Mouse (Mus musculus): Measurements from ENCODE around the gene Gucy1b1. TPM values are rescaled to one million over a fixed set of nuclear protein-coding genes. Genes with fewer than 3 reads are reported as not detected.

The Gucy1b1 gene
- polyA plus RNA-seq, 2 experiments, result 7.4 to 10.1 TPM

DNA sequence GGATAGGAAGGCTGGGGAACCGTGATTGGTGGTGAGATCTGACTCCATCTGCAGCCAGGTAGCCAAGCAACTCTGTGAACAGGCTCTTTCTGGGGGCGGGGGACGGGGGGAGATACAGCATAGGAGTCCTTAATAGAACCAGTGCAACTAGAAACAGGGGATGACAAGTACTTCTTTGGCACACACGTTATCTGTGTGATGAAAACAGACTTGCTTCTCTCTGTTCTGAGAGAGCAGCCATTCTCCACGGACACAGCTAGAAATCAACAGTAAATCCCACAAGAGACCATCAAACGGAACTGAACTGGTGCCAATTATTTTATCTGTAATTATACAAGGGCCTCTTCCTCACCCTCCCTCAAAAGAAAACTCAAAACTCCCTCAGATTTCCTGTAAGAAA, 29.7 kb upstream of the Gucy1b1 start:
- no peak for TF ChIP-seq POLR2A (IDR thresholded peaks at IDR 0.05; ENCODE audit: borderline replicate concordance, extremely low read depth, insufficient read depth, insufficient read length)
- Histone ChIP-seq H3K4me2 (replicated peaks; ENCODE audit: low read depth, low read length, severe bottlenecking) (no peak overlapping the region), H3K4me3 (replicated peaks; ENCODE audit: low read length) (no peak overlapping the region), H3K4me1 (ENCODE audit: control insufficient read depth, insufficient read depth, low read length) (no peaks in the 10 kb centered on the region), H3K9me3 (ENCODE audit: control insufficient read depth, low read length) (no peaks in the 10 kb centered on the region), H3K9ac (ENCODE audit: low read depth, low read length, severe bottlenecking) (no peak overlapping the region), H3K27ac (replicated peaks; ENCODE audit: low read depth, low read length) (no peak overlapping the region), H3K27me3 (ENCODE audit: control insufficient read depth, insufficient read depth, low read length) (no peaks in the 10 kb centered on the region), H3K36me3 (ENCODE audit: control insufficient read depth, insufficient read depth, low read length) (no peaks in the 10 kb centered on the region)
- DNase-seq (ENCODE audit: low spot score), result no peak
- WGBS, result 69% methylated on average over 6 of the region's 6 CpGs
- ATAC-seq (ENCODE audit: low FRiP score, low read depth), result no peak

DNA sequence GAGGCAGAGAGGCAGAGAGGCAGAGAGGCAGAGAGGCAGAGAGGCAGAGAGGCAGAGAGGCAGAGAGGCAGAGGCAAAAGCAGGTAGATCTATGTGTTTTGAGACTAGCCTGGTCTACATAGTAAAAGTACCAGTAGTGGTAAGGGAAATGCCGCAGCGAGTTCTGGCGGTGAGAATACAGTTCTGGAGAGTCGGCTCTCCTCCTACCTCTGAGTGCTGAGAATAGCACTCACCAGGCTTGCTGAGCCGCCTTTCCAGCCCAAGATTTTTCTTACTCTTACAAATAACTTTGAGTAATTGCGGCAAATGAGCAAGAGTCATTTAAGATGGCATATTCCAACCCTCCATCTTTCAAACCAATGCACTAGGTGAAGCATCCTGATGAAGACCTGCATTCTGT, 24.6 kb upstream of the Gucy1b1 start:
- Histone ChIP-seq H3K4me3 (replicated peaks; ENCODE audit: low read length) (no peak overlapping the region), H3K27me3 (ENCODE audit: control insufficient read depth, insufficient read depth, low read length) (no peaks in the 10 kb centered on the region), H3K4me1 (ENCODE audit: control insufficient read depth, insufficient read depth, low read length) (no peaks in the 10 kb centered on the region), H3K36me3 (ENCODE audit: control insufficient read depth, insufficient read depth, low read length) (no peaks in the 10 kb centered on the region), H3K4me2 (replicated peaks; ENCODE audit: low read depth, low read length, severe bottlenecking) (no peak overlapping the region), H3K9me3 (ENCODE audit: control insufficient read depth, low read length) (no peaks in the 10 kb centered on the region), H3K9ac (ENCODE audit: low read depth, low read length, severe bottlenecking) (no peak overlapping the region), H3K27ac (replicated peaks; ENCODE audit: low read depth, low read length) (no peak overlapping the region)
- no peak for TF ChIP-seq POLR2A (IDR thresholded peaks at IDR 0.05; ENCODE audit: borderline replicate concordance, extremely low read depth, insufficient read depth, insufficient read length)
- 83% methylated on average over 6 of the region's 6 CpGs for WGBS
- ATAC-seq (ENCODE audit: low FRiP score, low read depth) (no peak), DNase-seq (ENCODE audit: low spot score) (no peak)

GRCm38 (mm10) chr3:82096801-82097200, 22.3 kb upstream of the Gucy1b1 start:
- no peak overlapping the region for H3K27ac ChIP-seq (replicated peaks; ENCODE audit: low read depth, low read length)
- no peak overlapping the region for H3K9ac ChIP-seq (ENCODE audit: low read depth, low read length, severe bottlenecking)
- ATAC-seq (ENCODE audit: low FRiP score, low read depth) (no peak), DNase-seq (ENCODE audit: low spot score) (no peak)
- no peaks in the 10 kb centered on the region for H3K9me3 ChIP-seq (ENCODE audit: control insufficient read depth, low read length)
- H3K36me3 ChIP-seq (ENCODE audit: control insufficient read depth, insufficient read depth, low read length), result no peaks in the 10 kb centered on the region
- no peaks in the 10 kb centered on the region for H3K4me1 ChIP-seq (ENCODE audit: control insufficient read depth, insufficient read depth, low read length)
- 42% methylated on average over 2 of the region's 2 CpGs for WGBS
- TF ChIP-seq POLR2A (IDR thresholded peaks at IDR 0.05; ENCODE audit: borderline replicate concordance, extremely low read depth, insufficient read depth, insufficient read length), result no peak
- H3K4me2 ChIP-seq (replicated peaks; ENCODE audit: low read depth, low read length, severe bottlenecking), result no peak overlapping the region
- no peaks in the 10 kb centered on the region for H3K27me3 ChIP-seq (ENCODE audit: control insufficient read depth, insufficient read depth, low read length)
- no peak overlapping the region for H3K4me3 ChIP-seq (replicated peaks; ENCODE audit: low read length)

DNA sequence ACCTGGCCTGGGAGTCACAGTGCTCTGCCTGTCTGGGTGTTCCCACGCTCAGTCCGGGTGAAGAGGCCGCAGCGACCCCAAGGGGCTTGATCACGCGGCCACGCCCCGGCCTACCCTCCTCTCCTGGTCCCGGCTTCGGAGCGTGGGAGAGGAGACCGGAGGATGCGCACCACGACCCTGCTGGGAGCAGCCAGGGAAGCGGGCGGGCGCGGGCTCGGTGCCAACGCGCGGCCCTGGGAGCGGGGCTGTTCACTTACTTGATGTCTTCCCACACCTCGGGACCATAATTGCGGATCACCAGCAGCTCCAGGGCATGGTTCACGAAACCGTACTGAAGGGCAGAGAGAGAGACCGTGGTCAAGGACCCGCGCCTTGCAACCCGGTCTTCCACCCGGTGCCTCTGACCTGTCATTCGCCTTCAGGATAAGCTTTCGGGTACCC, 728 bp downstream of the Gucy1b1 start:
- Histone ChIP-seq H3K9ac (ENCODE audit: low read depth, low read length, severe bottlenecking) (peak overlapping the region; percentile 54), H3K9me3 (ENCODE audit: control insufficient read depth, low read length) (no peaks in the 10 kb centered on the region), H3K27me3 (ENCODE audit: control insufficient read depth, insufficient read depth, low read length) (peaks cover 11% of the 10 kb centered on the region; the same call in 1 of the 2 replicates), H3K4me2 (replicated peaks; ENCODE audit: low read depth, low read length, severe bottlenecking) (peak overlapping the region; percentile 96), H3K4me1 (ENCODE audit: control insufficient read depth, insufficient read depth, low read length) (peaks cover 3% of the 10 kb centered on the region; the same call in 1 of the 2 replicates), H3K36me3 (ENCODE audit: control insufficient read depth, insufficient read depth, low read length) (no peaks in the 10 kb centered on the region), H3K27ac (replicated peaks; ENCODE audit: low read depth, low read length) (no peak overlapping the region), H3K4me3 (replicated peaks; ENCODE audit: low read length) (peak overlapping the region; percentile 41)
- peak; percentile 13; the same call in 1 of the 2 replicates for ATAC-seq (ENCODE audit: low FRiP score, low read depth)
- under 1% methylated on average over 31 of the region's 34 CpGs for WGBS
- no peak for TF ChIP-seq POLR2A (IDR thresholded peaks at IDR 0.05; ENCODE audit: borderline replicate concordance, extremely low read depth, insufficient read depth, insufficient read length)
- DNase-seq (ENCODE audit: low spot score), result no peak

DNA sequence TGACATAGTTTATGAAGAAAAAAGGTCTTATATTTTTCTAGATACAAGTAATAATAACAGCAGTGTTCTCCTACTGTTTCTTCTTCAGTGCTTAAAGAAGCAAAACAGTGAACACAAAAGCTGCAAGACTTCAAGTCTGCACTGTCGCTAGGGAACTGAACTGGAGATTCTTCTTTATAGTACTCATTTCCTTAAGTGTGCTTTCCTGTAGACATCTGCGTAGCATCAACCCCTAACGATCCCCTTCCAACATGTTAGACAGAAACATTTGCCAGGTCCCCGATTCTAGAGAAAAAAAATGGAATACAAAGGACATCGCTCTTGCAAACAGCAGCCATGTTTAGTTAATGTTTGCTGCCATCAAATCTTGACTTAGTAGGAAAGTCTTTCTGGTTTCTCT, 6.7 kb downstream of the Gucy1b1 start:
- WGBS, result 57% methylated on average over 5 of the region's 5 CpGs
- Histone ChIP-seq H3K36me3 (ENCODE audit: control insufficient read depth, insufficient read depth, low read length) (no peaks in the 10 kb centered on the region), H3K4me1 (ENCODE audit: control insufficient read depth, insufficient read depth, low read length) (no peaks in the 10 kb centered on the region), H3K27me3 (ENCODE audit: control insufficient read depth, insufficient read depth, low read length) (0 out of 2 replicates have a peak, but pooled peaks cover 1% of the 10 kb centered on the region), H3K27ac (replicated peaks; ENCODE audit: low read depth, low read length) (no peak overlapping the region), H3K4me2 (replicated peaks; ENCODE audit: low read depth, low read length, severe bottlenecking) (no peak overlapping the region), H3K9me3 (ENCODE audit: control insufficient read depth, low read length) (no peaks in the 10 kb centered on the region), H3K9ac (ENCODE audit: low read depth, low read length, severe bottlenecking) (no peak overlapping the region), H3K4me3 (replicated peaks; ENCODE audit: low read length) (no peak overlapping the region)
- DNase-seq (ENCODE audit: low spot score), result no peak
- no peak for ATAC-seq (ENCODE audit: low FRiP score, low read depth)
- TF ChIP-seq POLR2A (IDR thresholded peaks at IDR 0.05; ENCODE audit: borderline replicate concordance, extremely low read depth, insufficient read depth, insufficient read length), result no peak
